Mouse (Mus musculus) neural tube, embryonic 11.5 days (tissue): ENCODE results near the gene 1700037C18Rik. TPM values are rescaled to one million over a fixed set of nuclear protein-coding genes. Genes with fewer than 3 reads are reported as not detected.

ENCODE experiments used
- ATAC-seq: fragments of 200-750 bp; cut with Nextera tagmentation; 2 replicates; pipeline ENCODE4 v1.8.0; 2017; ENCODE audit warnings: moderate number of reproducible peaks, mild to moderate bottlenecking, moderate TSS enrichment, moderate library complexity; ENCODE audit not compliant: insufficient read depth, low FRiP score, low TSS enrichment
- DNase-seq: peaks from one replicate; pipeline ENCODE4 v3.0.0-alpha.2; 2015; ENCODE audit warnings: low spot score
- H3K27ac ChIP-seq: fragments of 300-500 bp; sonication (generic); 2 replicates; pipeline ENCODE4 v1.5.1; 2014; ENCODE audit warnings: low read depth, mild to moderate bottlenecking, low read length
- H3K27me3 ChIP-seq: fragments of 300-500 bp; sonication (generic); 2 replicates; pipeline ENCODE4 v1.6.1; 2014; ENCODE audit warnings: mild to moderate bottlenecking, low read length, mixed read lengths; ENCODE audit not compliant: control insufficient read depth, insufficient read depth
- H3K36me3 ChIP-seq: fragments of 300-500 bp; sonication (generic); 2 replicates; pipeline ENCODE4 v1.6.1; 2014; ENCODE audit warnings: mild to moderate bottlenecking, low read length, moderate library complexity, mixed read lengths; ENCODE audit not compliant: control insufficient read depth, insufficient read depth
- H3K4me1 ChIP-seq: fragments of 300-500 bp; sonication (generic); 2 replicates; pipeline ENCODE4 v1.6.1; 2014; ENCODE audit warnings: low read length, mixed read lengths; ENCODE audit not compliant: control insufficient read depth, insufficient read depth
- H3K4me2 ChIP-seq: fragments of 300-500 bp; sonication (generic); 2 replicates; pipeline ENCODE4 v1.6.1; 2014; ENCODE audit warnings: low read depth, mild to moderate bottlenecking, moderate library complexity
- H3K4me3 ChIP-seq: fragments of 300-500 bp; sonication (generic); 2 replicates; pipeline ENCODE4 v1.5.1; 2014; ENCODE audit warnings: low read depth, low read length
- H3K9ac ChIP-seq: fragments of 300-500 bp; sonication (generic); 2 replicates; pipeline ENCODE4 v1.6.1; 2014; ENCODE audit warnings: mild to moderate bottlenecking, low read length
- H3K9me3 ChIP-seq: fragments of 300-500 bp; sonication (generic); 2 replicates; pipeline ENCODE4 v1.6.1; 2016; ENCODE audit warnings: low read length; ENCODE audit not compliant: control insufficient read depth
- WGBS: fragments of 180-500 bp; shearing (Covaris S2); extraction: QIAGEN DNeasy Blood & Tissue Kit; methylation state at CpG from one replicate; pipeline ENCODE4 v1.1.7; 2014; 5-methylcytosine and 5-hydroxymethylcytosine counted together
- polyA plus RNA-seq: library from polyadenylated mRNA; unstranded; fragments of >200 nt; fragmentation: Nextera tagmentation; extraction: Ambion mirVana; gene quantifications from 2 replicates; pipeline ENCODE4 v1.2.1, GENCODE M21; 2014

Gene 1700037C18Rik
- polyA plus RNA-seq, 1 experiment from 2014 or later: 5.5 TPM

DNA sequence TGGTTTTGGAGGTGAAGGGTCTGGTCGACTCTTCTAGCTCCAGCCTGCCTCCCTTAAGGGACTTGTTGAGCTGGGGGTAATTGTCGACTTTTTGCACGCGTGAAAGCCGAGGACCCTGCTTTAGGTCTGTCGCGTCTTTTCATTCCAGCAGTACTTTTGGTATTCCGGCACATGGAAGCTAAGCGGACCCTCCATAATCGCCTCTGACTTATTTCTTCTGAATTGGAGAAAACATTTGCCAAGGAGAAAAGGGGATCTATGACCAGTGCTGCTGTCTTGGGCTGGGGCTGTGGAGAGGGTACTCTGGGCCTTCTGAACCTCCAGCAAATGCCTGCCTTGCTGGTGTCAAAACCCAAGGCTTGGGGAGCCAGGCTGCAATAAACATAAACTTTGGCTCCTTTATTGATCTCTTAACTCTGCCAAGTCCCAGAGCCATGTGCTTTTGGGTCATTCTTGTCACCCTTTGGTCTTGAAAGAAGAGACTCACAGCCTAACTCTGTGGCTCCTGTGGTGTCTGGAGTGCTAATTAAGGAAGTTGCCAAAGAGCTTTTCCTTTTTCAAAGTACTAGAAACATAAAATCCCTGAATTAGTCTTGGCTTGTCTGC, 23.3 kb downstream of the 1700037C18Rik start:
- whole genome bisulfite sequencing: 3% methylated on average over 10 of the region's 10 CpGs
- no peak; the same call in 1 of the 2 replicates for ATAC-seq
- H3K27ac ChIP-seq: no peak overlapping the region

DNA sequence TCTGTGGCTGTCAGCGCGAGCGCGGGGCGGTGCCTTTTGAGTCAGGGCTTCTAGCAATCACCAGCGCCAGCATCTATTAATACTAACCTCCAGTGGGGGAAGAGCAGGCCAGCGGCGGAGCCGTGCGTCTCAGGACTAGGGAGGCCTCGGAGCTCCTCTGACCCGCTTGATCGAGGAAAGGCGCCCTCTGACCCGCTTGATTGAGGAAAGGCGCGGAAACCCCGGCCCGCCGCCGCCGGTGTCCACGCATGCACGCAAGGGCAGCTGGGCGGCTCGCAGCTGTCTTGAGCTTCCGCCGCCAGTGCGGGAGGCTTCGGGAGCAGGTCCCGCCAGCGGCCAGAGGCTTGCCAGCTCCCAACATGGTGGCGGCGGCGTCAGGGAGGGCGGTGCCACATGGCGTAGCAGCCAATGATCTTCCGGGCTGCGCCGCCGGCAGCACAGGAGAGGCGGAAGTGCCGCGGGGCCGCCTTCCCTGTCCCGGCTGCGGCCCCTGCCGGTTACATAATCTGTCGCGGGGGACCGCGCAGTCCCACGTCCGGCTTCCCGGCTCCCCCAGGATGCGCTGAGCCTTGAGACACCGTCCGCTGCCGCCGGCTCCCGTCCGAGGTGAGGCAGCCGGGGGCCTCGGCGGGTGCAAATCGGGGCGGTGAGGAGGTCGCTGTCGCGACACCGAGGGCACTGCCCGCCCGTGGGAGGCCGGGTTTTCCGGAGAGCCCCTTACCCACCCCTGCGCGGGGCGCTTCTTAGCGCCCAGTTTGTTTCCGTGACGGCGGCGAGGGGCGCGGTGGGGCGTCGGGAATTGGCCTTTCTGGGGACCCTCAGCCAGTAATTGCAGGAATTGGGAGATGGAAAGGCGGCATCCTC, 24.1 kb downstream of the 1700037C18Rik start, which contains the start of the genes Zfp597 and Gm20695:
TSS of gene Zfp597 (minus strand) at position 361 of the 864 bp plus-strand sequence.
TSS of gene Gm20695 (plus strand) at position 448 of the 864 bp plus-strand sequence.
- Histone ChIP-seq H3K4me2 (peak within 1 kb of the TSS; percentile 73), H3K9ac (peak within 1 kb of the TSS; percentile 84), H3K4me3 (peak within 1 kb of the TSS; percentile 90), H3K27me3 (no peaks in the 10 kb centered on the region), H3K27ac (peak within 1 kb of the TSS; percentile 90), H3K4me1 (peaks cover 5% of the 10 kb centered on the region), H3K36me3 (0 out of 2 replicates have a peak, but pooled peaks cover under 1% of the 10 kb centered on the region), H3K9me3 (no peaks in the 10 kb centered on the region)
- peak; percentile 99 for ATAC-seq
- whole genome bisulfite sequencing: under 1% methylated on average over 77 of the region's 88 CpGs
- peak; percentile 96 for DNase-seq

More for the DNA sequence above, 23.3 kb downstream of the 1700037C18Rik start:
- Histone ChIP-seq H3K4me1 (peaks cover 5% of the 10 kb centered on the region), H3K4me2 (peak overlapping the region; percentile 73), H3K4me3 (peak overlapping the region; percentile 90), H3K36me3 (no peaks in the 10 kb centered on the region), H3K9me3 (no peaks in the 10 kb centered on the region), H3K9ac (peak overlapping the region; percentile 84), H3K27me3 (no peaks in the 10 kb centered on the region)
- DNase-seq: peak; percentile 15

DNA sequence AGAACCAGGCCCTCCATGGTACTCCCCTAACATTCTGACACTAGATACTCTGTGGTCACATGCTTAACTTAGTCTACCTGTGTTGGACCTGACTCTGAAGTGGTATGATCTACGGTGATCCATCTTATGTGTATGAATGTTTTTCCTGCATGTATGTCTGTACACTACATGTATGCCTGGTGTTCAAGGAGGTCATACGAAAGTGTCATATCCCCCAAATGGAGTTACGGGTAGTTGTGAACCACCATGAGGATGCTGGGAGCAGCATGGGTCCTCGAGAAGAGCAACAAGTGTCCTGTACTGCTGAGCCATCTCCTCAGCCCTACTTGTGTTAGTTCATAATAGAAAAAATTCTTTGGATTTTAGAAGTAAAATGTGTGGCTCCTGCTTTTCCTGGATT, 32.1 kb downstream of the 1700037C18Rik start:
- no peak overlapping the region for H3K9ac ChIP-seq
- WGBS: 91% methylated on average over 4 of the region's 4 CpGs
- H3K9me3 ChIP-seq: no peaks in the 10 kb centered on the region
- H3K4me2 ChIP-seq: no peak overlapping the region
- no peak overlapping the region for H3K4me3 ChIP-seq
- no peak overlapping the region for H3K27ac ChIP-seq
- H3K27me3 ChIP-seq: no peaks in the 10 kb centered on the region
- no peak for ATAC-seq
- peaks cover 3% of the 10 kb centered on the region; the same call in 1 of the 2 replicates for H3K4me1 ChIP-seq
- H3K36me3 ChIP-seq: peaks cover 4% of the 10 kb centered on the region; the same call in 1 of the 2 replicates
- no peak for DNase-seq

DNA sequence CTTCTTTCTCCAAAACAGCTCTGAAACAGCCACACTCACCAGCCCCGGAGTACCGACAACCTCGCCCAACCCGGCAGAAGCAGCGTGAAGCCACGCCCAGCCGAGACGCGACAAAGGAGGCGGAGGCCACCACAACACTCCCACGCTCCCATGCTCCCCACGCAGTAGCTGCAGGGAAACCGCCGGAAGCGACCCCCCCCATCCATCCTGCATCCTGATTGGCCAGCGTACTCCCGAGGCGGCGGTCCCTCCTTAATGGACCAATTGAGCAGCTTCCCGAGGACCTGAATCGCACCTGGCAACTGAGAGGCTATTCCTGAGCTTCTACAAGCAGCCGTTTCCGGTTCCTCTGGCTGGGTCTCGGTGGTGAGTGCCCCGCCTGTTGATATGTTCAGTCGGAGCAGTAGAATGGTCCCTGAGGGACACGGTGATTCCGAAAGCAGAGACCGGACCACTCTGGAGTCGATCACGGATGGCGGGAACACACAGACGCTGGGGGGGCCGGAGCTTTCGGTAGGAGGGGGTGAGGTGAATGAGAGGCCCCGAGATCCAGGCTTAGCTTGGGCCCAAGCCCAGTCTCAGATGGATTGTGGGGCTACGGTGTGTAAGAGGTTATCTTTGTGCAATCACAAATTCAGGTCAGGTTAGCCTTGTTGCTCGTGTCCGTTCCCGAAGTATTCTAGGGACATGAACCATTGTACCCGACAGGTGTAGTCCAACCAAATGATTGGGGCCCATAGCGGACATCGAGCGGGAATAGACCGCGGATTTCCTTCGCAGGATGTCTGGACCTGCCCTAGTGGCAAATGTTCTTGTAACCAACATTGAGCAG, 36.1 kb downstream of the 1700037C18Rik start, which contains the start of gene Naa60:
TSS of gene Naa60 (plus strand) at position 160 of the 832 bp plus-strand sequence.
- peaks cover 3% of the 10 kb centered on the region; the same call in 1 of the 2 replicates for H3K4me1 ChIP-seq
- H3K9me3 ChIP-seq: no peaks in the 10 kb centered on the region
- peak within 1 kb of the TSS; percentile 20 for H3K9ac ChIP-seq
- H3K4me3 ChIP-seq: peak within 1 kb of the TSS; percentile 52
- no peaks in the 10 kb centered on the region for H3K27me3 ChIP-seq
- H3K4me2 ChIP-seq: peak within 1 kb of the TSS; percentile 73
- 6% methylated on average over 47 of the region's 47 CpGs for WGBS
- peak; percentile 91 for DNase-seq
- H3K36me3 ChIP-seq: peaks cover 2% of the 10 kb centered on the region; the same call in 1 of the 2 replicates
- peak; percentile 98 for ATAC-seq
- H3K27ac ChIP-seq: no peak within 1 kb of the TSS

DNA sequence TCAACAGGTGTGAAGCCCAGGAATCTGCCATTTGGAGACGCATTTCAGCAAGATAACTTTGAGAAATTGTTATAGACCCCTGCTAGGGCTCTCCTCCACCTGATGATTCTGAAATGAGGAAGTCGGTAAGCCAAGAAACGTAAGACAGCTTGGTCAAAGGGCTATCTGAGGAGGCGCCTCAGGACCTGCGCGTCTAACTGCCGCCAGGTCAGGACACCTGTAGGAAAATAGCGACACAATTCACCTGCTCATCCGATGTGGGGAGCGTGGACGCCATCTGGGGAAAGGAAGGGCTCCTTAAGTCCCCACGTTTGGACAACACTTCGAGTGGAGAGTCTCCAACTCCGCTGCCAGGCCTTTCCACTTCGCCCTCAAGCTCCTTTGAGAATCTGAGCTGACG, 36.7 kb downstream of the 1700037C18Rik start:
- H3K9ac ChIP-seq: peak overlapping the region; percentile 20
- WGBS: 2% methylated on average over 16 of the region's 16 CpGs
- peaks cover 3% of the 10 kb centered on the region; the same call in 1 of the 2 replicates for H3K4me1 ChIP-seq
- no peaks in the 10 kb centered on the region for H3K9me3 ChIP-seq
- DNase-seq: no peak
- no peaks in the 10 kb centered on the region for H3K27me3 ChIP-seq
- H3K36me3 ChIP-seq: peaks cover 2% of the 10 kb centered on the region; the same call in 1 of the 2 replicates
- peak overlapping the region; percentile 52 for H3K4me3 ChIP-seq
- peak overlapping the region; percentile 73 for H3K4me2 ChIP-seq
- H3K27ac ChIP-seq: no peak overlapping the region
- ATAC-seq: 0 out of 2 replicates have a peak, but pooled peaks have one; percentile 1

DNA sequence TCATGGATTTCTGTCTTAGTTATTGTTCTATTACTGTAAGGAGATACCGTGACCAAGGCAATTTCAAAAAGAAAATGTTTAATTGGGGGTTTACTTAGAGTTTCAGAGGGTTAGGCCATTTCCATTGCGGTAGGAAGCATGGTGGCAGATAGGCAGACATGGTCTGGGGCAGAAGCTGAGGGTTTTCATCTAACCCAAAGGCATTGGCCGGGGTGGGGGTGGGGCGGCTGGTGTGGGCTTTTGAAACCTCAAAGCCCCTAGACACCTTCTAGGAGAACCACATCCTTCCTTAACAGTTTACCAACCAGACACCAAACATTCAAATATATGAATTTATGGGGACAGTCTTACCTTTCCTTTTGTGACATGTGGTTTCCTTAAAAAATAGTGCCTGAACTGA, 49.2 kb downstream of the 1700037C18Rik start:
- Histone ChIP-seq H3K27ac (no peak overlapping the region), H3K36me3 (no peaks in the 10 kb centered on the region), H3K4me1 (no peaks in the 10 kb centered on the region), H3K4me2 (no peak overlapping the region), H3K9ac (no peak overlapping the region), H3K9me3 (no peaks in the 10 kb centered on the region), H3K27me3 (no peaks in the 10 kb centered on the region), H3K4me3 (no peak overlapping the region)
- 93% methylated on average over 4 of the region's 4 CpGs for WGBS
- ATAC-seq: no peak
- DNase-seq: no peak

DNA sequence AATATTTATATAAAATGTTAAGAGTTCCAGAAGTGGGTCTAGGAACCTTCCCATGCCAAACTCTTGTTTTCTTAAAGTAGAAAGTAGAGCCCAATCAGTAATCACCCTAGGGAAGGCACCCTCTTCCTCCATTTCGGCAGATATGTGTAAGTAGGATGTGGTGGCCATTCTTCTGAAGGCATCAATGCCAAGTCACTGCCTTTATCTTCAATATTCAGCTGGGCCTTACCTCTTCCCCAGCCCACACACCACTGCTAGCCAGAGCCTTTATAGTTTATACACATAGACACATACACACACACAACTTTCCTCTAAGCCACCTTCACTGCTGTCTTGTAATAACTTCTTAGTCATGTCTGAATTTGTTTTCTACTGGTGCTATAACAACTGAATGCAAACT, 52.7 kb downstream of the 1700037C18Rik start:
- ATAC-seq (no peak), DNase-seq (no peak)
- Histone ChIP-seq H3K9me3 (no peaks in the 10 kb centered on the region), H3K4me2 (no peak overlapping the region), H3K27ac (no peak overlapping the region), H3K9ac (no peak overlapping the region), H3K36me3 (no peaks in the 10 kb centered on the region), H3K27me3 (no peaks in the 10 kb centered on the region), H3K4me1 (no peaks in the 10 kb centered on the region), H3K4me3 (no peak overlapping the region)
- 86% methylated on average over 1 of the region's 1 CpGs for WGBS
